Mouse (Mus musculus): ENCODE measurements around the gene Hdgf.

Gene Hdgf

GRCm38 (mm10) chr3:87944838-87945600 lies 38.9 kb downstream of the Hdgf start:
- in situ Hi-C loops (cut with MboI, MseI): loop anchor here (5.0 to 25.0 kb wide), 2 partner anchors 37 to 767 kb away; partner anchors contain the start of gene Rit1

- in situ Hi-C loops (cut with MboI, MseI): loop anchor here (25.0 kb wide), 1 partner anchor 766 kb away; the partner anchor contains the start of gene Rit1
These were observed 39.8 kb downstream of the Hdgf start for GRCm38 (mm10) chr3:87945781-87946540.

GRCm38 (mm10) chr3:87946541-87946860 lies 40.4 kb downstream of the Hdgf start:
- in situ Hi-C loops (cut with MboI, MseI): loop anchor here (25.0 kb wide), 1 partner anchor 766 kb away; the partner anchor contains the start of gene Rit1

- in situ Hi-C loops (cut with MboI, MseI): loop anchor here (25.0 kb wide), 1 partner anchor 765 kb away; the partner anchor contains the start of gene Rit1
These were observed 41.1 kb downstream of the Hdgf start for GRCm38 (mm10) chr3:87947056-87947810.

- in situ Hi-C loops (cut with MboI, MseI): loop anchor here (25.0 kb wide), 1 partner anchor 764 kb away; the partner anchor contains the start of gene Rit1
These were observed 41.7 kb downstream of the Hdgf start for GRCm38 (mm10) chr3:87947811-87948199.

GRCm38 (mm10) chr3:87948378-87949265 lies 42.5 kb downstream of the Hdgf start, which contains the start of gene Crabp2:
TSS of gene Crabp2 (plus strand) at chr3:87948666.
- in situ Hi-C loops (cut with MboI, MseI): loop anchor here (25.0 kb wide), 1 partner anchor 764 kb away; the partner anchor contains the start of gene Rit1

- in situ Hi-C loops (cut with MboI, MseI): loop anchor here (25.0 kb wide), 1 partner anchor 763 kb away; the partner anchor contains the start of gene Rit1
These were observed 43.3 kb downstream of the Hdgf start for GRCm38 (mm10) chr3:87949266-87949954.

GRCm38 (mm10) chr3:87949955-87950515 lies 43.9 kb downstream of the Hdgf start:
- in situ Hi-C loops (cut with MboI, MseI): loop anchor here (25.0 kb wide), 1 partner anchor 762 kb away; the partner anchor contains the start of gene Rit1

- in situ Hi-C loops (cut with MboI, MseI): no loop called here
These were observed 45.8 kb downstream of the Hdgf start for GRCm38 (mm10) chr3:87951946-87952345.

GRCm38 (mm10) chr3:87952440-87952839 lies 46.3 kb downstream of the Hdgf start:
- in situ Hi-C loops (cut with MboI, MseI): no loop called here

GRCm38 (mm10) chr3:87958056-87958455 lies 51.9 kb downstream of the Hdgf start:
- in situ Hi-C loops (cut with MboI, MseI): no loop called here

GRCm38 (mm10) chr3:87958476-87958875 lies 52.4 kb downstream of the Hdgf start:
- in situ Hi-C loops (cut with MboI, MseI): no loop called here

GRCm38 (mm10) chr3:87958967-87959366 lies 52.8 kb downstream of the Hdgf start:
- in situ Hi-C loops (cut with MboI, MseI): no loop called here

- in situ Hi-C loops (cut with MboI, MseI): no loop called here
These were observed 53.2 kb downstream of the Hdgf start for GRCm38 (mm10) chr3:87959371-87959770.

- in situ Hi-C loops (cut with MboI, MseI): no loop called here
These were observed 54.1 kb downstream of the Hdgf start for GRCm38 (mm10) chr3:87960191-87960585.

- in situ Hi-C loops (cut with MboI, MseI): no loop called here
These were observed 54.6 kb downstream of the Hdgf start for GRCm38 (mm10) chr3:87960586-87961191.

All from T-helper 2 cell (primary cell).